15 mouse cellular contexts compared by ENCODE assay signal in the genomic region with DNA sequence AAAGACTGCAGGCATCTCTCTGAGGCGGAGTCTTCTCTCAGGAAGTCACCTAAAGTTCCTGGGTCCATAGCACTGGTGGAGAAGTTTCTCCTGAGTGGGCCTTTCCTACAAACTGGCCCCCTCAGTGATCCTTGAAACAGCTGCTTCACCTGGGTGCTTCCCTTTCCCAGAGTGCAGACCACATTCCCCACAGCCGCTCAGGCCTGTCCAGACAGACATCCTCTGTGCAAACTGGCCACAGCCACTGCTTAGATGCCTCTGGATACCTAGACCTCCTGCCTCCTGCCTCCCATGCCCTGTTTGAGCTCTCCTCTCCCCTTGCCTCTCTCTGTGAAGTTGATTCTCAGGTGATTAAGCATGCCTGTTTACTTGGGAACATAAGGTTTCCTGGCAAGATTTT.
"Had no signal": no experiment of that assay in that cellular context is flagged by ENCODE, and none has a peak within 500 bp of the region (broad histone marks: within the 10 kb centered on the region; RNA-seq: fewer than 3 reads in every experiment).

No protein-coding gene starts in this region.

- DNase-seq: lung, adult 18-20 months; lung, embryonic 14.5 days; lung, postnatal 10 days; lung, postnatal 4 days; right cerebral cortex, postnatal 14 days; thymus, adult 2 months; thymus, postnatal 25 days; thymus, postnatal 4 days had no signal

- H3K36me3 ChIP-seq: midbrain, embryonic 15.5 days; neural tube, embryonic 12.5 days; stomach, embryonic 15.5 days had no signal

- H3K9me3 ChIP-seq: midbrain, embryonic 13.5 days; midbrain, embryonic 15.5 days; neural tube, embryonic 12.5 days; stomach, embryonic 15.5 days had no signal

- H3K4me1 ChIP-seq: megakaryocyte, embryonic 14.5 days; midbrain, embryonic 13.5 days; midbrain, embryonic 15.5 days; neural tube, embryonic 12.5 days; stomach, embryonic 15.5 days had no signal

- H3K4me3 ChIP-seq: megakaryocyte, embryonic 14.5 days; midbrain, embryonic 13.5 days; midbrain, embryonic 15.5 days; neural tube, embryonic 12.5 days; stomach, embryonic 15.5 days had no signal

- H3K4me2 ChIP-seq: lung, embryonic 14.5 days; midbrain, embryonic 11.5 days; midbrain, embryonic 13.5 days; midbrain, embryonic 15.5 days; neural tube, embryonic 12.5 days; stomach, embryonic 15.5 days had no signal

- H3K27ac ChIP-seq: midbrain, embryonic 13.5 days; midbrain, embryonic 15.5 days; neural tube, embryonic 12.5 days; stomach, embryonic 15.5 days; stomach, postnatal 0 days had no signal

- H3K9ac ChIP-seq: lung, embryonic 14.5 days; midbrain, embryonic 13.5 days; midbrain, embryonic 15.5 days; neural tube, embryonic 12.5 days; stomach, embryonic 15.5 days had no signal

- H3K27me3 ChIP-seq: megakaryocyte, embryonic 14.5 days; midbrain, embryonic 13.5 days; midbrain, embryonic 15.5 days; neural tube, embryonic 12.5 days; stomach, embryonic 15.5 days had no signal

- ATAC-seq: midbrain, embryonic 13.5 days; midbrain, embryonic 15.5 days had no signal
